Mouse (Mus musculus) limb, embryonic 11.5 days (tissue): ENCODE measurements at regions not wholly inside any gene's neighbourhood (a gene's known extent, or its start where the extent isn't known, plus 50 kb on each side); places are given as distances from the start of the nearest gene placed in this dataset.
A peak's percentile ranks its signal among the peaks of the same experiment; 100 is the strongest.
"Not testable (repeated sequence)": the region's sequence is repeated elsewhere in the genome, so short reads cannot be mapped to it uniquely, and the experiment has no call there.

Experiments
- ATAC-seq: fragments of 200-750 bp; cut with Nextera tagmentation; 2 replicates; pipeline ENCODE4 v1.8.0; 2017; ENCODE audit warnings: low read depth; ENCODE audit not compliant: insufficient number of reproducible peaks, low FRiP score, low TSS enrichment
- DNase-seq: peaks from one replicate; pipeline ENCODE4 v3.0.0-alpha.2; 2015; ENCODE audit warnings: low spot score
- H3K27ac ChIP-seq: fragments of 300-500 bp; sonication (generic); replicated peaks from 2 replicates; pipeline ENCODE4 v1.5.1; 2014; ENCODE audit warnings: low read depth, mild to moderate bottlenecking, low read length
- H3K27me3 ChIP-seq: fragments of 300-500 bp; sonication (generic); 2 replicates; pipeline ENCODE4 v1.6.1; 2014; ENCODE audit warnings: mild to moderate bottlenecking, low read length, mixed read lengths; ENCODE audit not compliant: control insufficient read depth, insufficient read depth
- H3K36me3 ChIP-seq: fragments of 300-500 bp; sonication (generic); 2 replicates; pipeline ENCODE4 v1.6.1; 2014; ENCODE audit warnings: mild to moderate bottlenecking, low read length, moderate library complexity, mixed read lengths; ENCODE audit not compliant: control insufficient read depth, insufficient read depth
- H3K4me1 ChIP-seq: fragments of 300-500 bp; sonication (generic); 2 replicates; pipeline ENCODE4 v1.6.1; 2014; ENCODE audit warnings: low read length, mixed read lengths; ENCODE audit not compliant: control insufficient read depth, insufficient read depth
- H3K4me2 ChIP-seq: fragments of 300-500 bp; sonication (generic); 2 replicates; pipeline ENCODE4 v1.6.1; 2014; ENCODE audit warnings: low read depth, mild to moderate bottlenecking, moderate library complexity; ENCODE audit not compliant: severe bottlenecking
- H3K4me3 ChIP-seq: fragments of 300-500 bp; sonication (generic); 2 replicates; pipeline ENCODE4 v1.5.1; 2014; ENCODE audit warnings: low read depth, low read length
- H3K9ac ChIP-seq: fragments of 300-500 bp; sonication (generic); 2 replicates; pipeline ENCODE4 v1.6.1; 2014; ENCODE audit warnings: mild to moderate bottlenecking, low read length
- H3K9me3 ChIP-seq: fragments of 300-500 bp; sonication (generic); 2 replicates; pipeline ENCODE4 v1.6.1; 2016; ENCODE audit warnings: low read length; ENCODE audit not compliant: control insufficient read depth
- WGBS: fragments of 180-500 bp; shearing (Covaris S2); extraction: QIAGEN DNeasy Blood & Tissue Kit; methylation state at CpG from one replicate; pipeline ENCODE4 v1.1.7; 2014; 5-methylcytosine and 5-hydroxymethylcytosine counted together

GRCm38 (mm10) chr2:171586217-171586852, 456.9 kb downstream of the Cbln4 start:
- no peak for DNase-seq
- H3K27ac ChIP-seq = no peak overlapping the region

GRCm38 (mm10) chr2:171574360-171574759, 468.9 kb downstream of the Cbln4 start:
- no peak for ATAC-seq
- H3K27ac ChIP-seq = no peak overlapping the region
- DNase-seq = no peak
- H3K36me3 ChIP-seq = no peaks in the 10 kb centered on the region
- no peaks in the 10 kb centered on the region for H3K9me3 ChIP-seq
- peaks cover 6% of the 10 kb centered on the region; the same call in 1 of the 2 replicates for H3K4me1 ChIP-seq
- H3K4me3 ChIP-seq = no peak overlapping the region
- no peak overlapping the region for H3K4me2 ChIP-seq
- H3K27me3 ChIP-seq = no peaks in the 10 kb centered on the region
- H3K9ac ChIP-seq = no peak overlapping the region
- 63% methylated on average over 3 of the region's 3 CpGs for whole genome bisulfite sequencing

More at GRCm38 (mm10) chr2:171586217-171586852, 456.9 kb downstream of the Cbln4 start:
- no peak for ATAC-seq
- 84% methylated on average over 6 of the region's 6 CpGs for WGBS
- Histone ChIP-seq H3K4me1 (0 out of 2 replicates have a peak, but pooled peaks cover 2% of the 10 kb centered on the region), H3K27me3 (no peaks in the 10 kb centered on the region), H3K4me2 (no peak overlapping the region), H3K4me3 (no peak overlapping the region), H3K9ac (no peak overlapping the region), H3K9me3 (no peaks in the 10 kb centered on the region), H3K36me3 (no peaks in the 10 kb centered on the region)

- no peak overlapping the region for H3K9ac ChIP-seq
- H3K4me1 ChIP-seq = no peaks in the 10 kb centered on the region
- 19% methylated on average over 5 of the region's 5 CpGs for WGBS
- no peak overlapping the region for H3K27ac ChIP-seq
- DNase-seq (no peak), ATAC-seq (no peak)
- no peaks in the 10 kb centered on the region for H3K36me3 ChIP-seq
- no peak overlapping the region for H3K4me3 ChIP-seq
- no peaks in the 10 kb centered on the region for H3K9me3 ChIP-seq
- H3K4me2 ChIP-seq = no peak overlapping the region
- no peaks in the 10 kb centered on the region for H3K27me3 ChIP-seq
Measured at GRCm38 (mm10) chr2:171562656-171563055, 480.6 kb downstream of the Cbln4 start.

- DNase-seq, H3K27ac ChIP-seq, H3K27me3 ChIP-seq, H3K9me3 ChIP-seq, H3K36me3 ChIP-seq, H3K9ac ChIP-seq, H3K4me2 ChIP-seq, H3K4me3 ChIP-seq, ATAC-seq, H3K4me1 ChIP-seq: not testable (repeated sequence)
- 84% methylated on average over 18 of the region's 18 CpGs for WGBS
Measured at GRCm38 (mm10) chr2:171542768-171543167, 500.5 kb downstream of the Cbln4 start.

- H3K4me2 ChIP-seq = no peak overlapping the region
- H3K9ac ChIP-seq = no peak overlapping the region
- no peak for DNase-seq
- H3K27ac ChIP-seq = no peak overlapping the region
- ATAC-seq = no peak
- no peaks in the 10 kb centered on the region for H3K9me3 ChIP-seq
- no peaks in the 10 kb centered on the region for H3K36me3 ChIP-seq
- H3K4me3 ChIP-seq = no peak overlapping the region
- H3K27me3 ChIP-seq = no peaks in the 10 kb centered on the region
- H3K4me1 ChIP-seq = 0 out of 2 replicates have a peak, but pooled peaks cover 10% of the 10 kb centered on the region
- WGBS = 44% methylated on average over 5 of the region's 5 CpGs
Measured at GRCm38 (mm10) chr2:171514876-171515275, 528.4 kb downstream of the Cbln4 start.

GRCm38 (mm10) chr2:171496620-171497019, 546.6 kb downstream of the Cbln4 start:
- Histone ChIP-seq H3K27me3 (no peaks in the 10 kb centered on the region), H3K4me2 (no peak overlapping the region), H3K27ac (no peak overlapping the region), H3K9ac (no peak overlapping the region), H3K4me3 (no peak overlapping the region), H3K36me3 (no peaks in the 10 kb centered on the region), H3K9me3 (no peaks in the 10 kb centered on the region), H3K4me1 (0 out of 2 replicates have a peak, but pooled peaks cover 2% of the 10 kb centered on the region)
- 85% methylated on average over 4 of the region's 4 CpGs for WGBS
- ATAC-seq = no peak
- no peak for DNase-seq

GRCm38 (mm10) chr2:171493741-171494140, 549.5 kb downstream of the Cbln4 start:
- no peak overlapping the region for H3K4me3 ChIP-seq
- WGBS = 40% methylated on average over 12 of the region's 12 CpGs
- ATAC-seq (no peak), DNase-seq (peak; percentile 75)
- no peak overlapping the region for H3K27ac ChIP-seq
- no peaks in the 10 kb centered on the region for H3K27me3 ChIP-seq
- no peak overlapping the region for H3K4me2 ChIP-seq
- 0 out of 2 replicates have a peak, but pooled peaks cover 2% of the 10 kb centered on the region for H3K4me1 ChIP-seq
- no peak overlapping the region for H3K9ac ChIP-seq
- H3K9me3 ChIP-seq = no peaks in the 10 kb centered on the region
- H3K36me3 ChIP-seq = no peaks in the 10 kb centered on the region

GRCm38 (mm10) chr2:171487284-171487683, 556.0 kb downstream of the Cbln4 start:
- Histone ChIP-seq H3K27me3 (no peaks in the 10 kb centered on the region), H3K27ac (no peak overlapping the region), H3K4me3 (no peak overlapping the region), H3K4me2 (no peak overlapping the region), H3K9me3 (no peaks in the 10 kb centered on the region), H3K36me3 (no peaks in the 10 kb centered on the region), H3K4me1 (0 out of 2 replicates have a peak, but pooled peaks cover under 1% of the 10 kb centered on the region), H3K9ac (no peak overlapping the region)
- 86% methylated on average over 2 of the region's 2 CpGs for WGBS
- ATAC-seq (no peak), DNase-seq (no peak)

- no peaks in the 10 kb centered on the region for H3K27me3 ChIP-seq
- no peaks in the 10 kb centered on the region for H3K4me1 ChIP-seq
- H3K36me3 ChIP-seq = no peaks in the 10 kb centered on the region
- H3K4me2 ChIP-seq = no peak overlapping the region
- no peak for DNase-seq
- ATAC-seq = no peak
- H3K27ac ChIP-seq = no peak overlapping the region
- H3K9me3 ChIP-seq = no peaks in the 10 kb centered on the region
- WGBS = 86% methylated on average over 9 of the region's 9 CpGs
- H3K9ac ChIP-seq = no peak overlapping the region
- H3K4me3 ChIP-seq = no peak overlapping the region
Measured at GRCm38 (mm10) chr2:171453241-171453640, 590.0 kb downstream of the Cbln4 start.
